Mouse (Mus musculus) cerebellum, adult 2 months (tissue): ENCODE results near the gene Zbed5. TPM values are rescaled to one million over a fixed set of nuclear protein-coding genes. Genes with fewer than 3 reads are reported as not detected.

Experiments
- DNase-seq, 2 experiments: peaks; one replicate each; pipeline ENCODE4 v3.0.0; 2021
- H3K27ac ChIP-seq: fragments of 200-500 bp; 2 replicates; pipeline ENCODE4 v1.5.1; 2012; ENCODE audit warnings: low read length, control low read depth, inconsistent platforms; ENCODE audit not compliant: insufficient read depth
- H3K27me3 ChIP-seq: fragments of 200-500 bp; 2 replicates; pipeline ENCODE4 v1.6.1; 2012; ENCODE audit warnings: inconsistent platforms, mild to moderate bottlenecking, low read length, moderate library complexity; ENCODE audit not compliant: control insufficient read depth, insufficient read depth
- H3K4me1 ChIP-seq: fragments of 200-500 bp; 2 replicates; pipeline ENCODE4 v1.6.1; 2011; ENCODE audit warnings: low read length; ENCODE audit not compliant: control insufficient read depth, insufficient read depth
- H3K4me3 ChIP-seq: fragments of 200-500 bp; replicated peaks from 2 replicates; pipeline ENCODE3; 2011; ENCODE audit warnings: mild to moderate bottlenecking, low read depth, low read length, control low read depth; ENCODE audit not compliant: insufficient read depth
- CTCF ChIP-seq: fragments of 200-500 bp; IDR thresholded peaks from 2 replicates; pipeline ENCODE4 v1.5.1; 2011; ENCODE audit warnings: low read depth, mild to moderate bottlenecking, control low read depth, low read length, moderate library complexity, borderline replicate concordance; ENCODE audit not compliant: insufficient read depth
- POLR2A ChIP-seq: fragments of 200-500 bp; IDR thresholded peaks from 2 replicates; pipeline ENCODE4 v1.6.1; 2011; ENCODE audit warnings: low read length, control low read depth, borderline replicate concordance; ENCODE audit not compliant: insufficient read depth
- WGBS: fragments of 180-500 bp; shearing (Covaris S2); methylation state at CpG from one replicate; pipeline ENCODE4 v1.1.7; 2018; 5-methylcytosine and 5-hydroxymethylcytosine counted together
- polyA plus RNA-seq: library from polyadenylated mRNA; depleted of rRNA; stranded (reverse); fragments of >200 nt; gene quantifications from 2 replicates; pipeline ENCODE4 v1.2.3, GENCODE M21; 2012; rRNA removed

Zbed5 gene
- polyA plus RNA-seq: 3.3 and 3.9 TPM in 2 replicates

GRCm38 (mm10) chr5:129895198-129896088 is at the start of gene Zbed5:
Zbed5 (plus strand) TSS chr5:129895723.
- 3% methylated on average over 44 of the region's 44 CpGs for WGBS
- no peak for TF ChIP-seq POLR2A
- TF ChIP-seq CTCF: no peak
- DNase-seq: peak; percentile 86 to 88
- H3K4me3 ChIP-seq: peak within 1 kb of the TSS; percentile 81
- H3K27me3 ChIP-seq: no peaks in the 10 kb centered on the region
- H3K4me1 ChIP-seq: no peaks in the 10 kb centered on the region
- no peak within 1 kb of the TSS for H3K27ac ChIP-seq

- TF ChIP-seq CTCF (no peak; the same call in 1 of the 2 replicates), POLR2A (peak; percentile 99)
- no peaks in the 10 kb centered on the region for H3K27me3 ChIP-seq
- WGBS: 4% methylated on average over 22 of the region's 22 CpGs
- peak within 1 kb of the TSS; percentile 95 for H3K4me3 ChIP-seq
- peak within 1 kb of the TSS; percentile 55; the same call in 1 of the 2 replicates for H3K27ac ChIP-seq
- DNase-seq: peak; percentile 96 to 97
- no peaks in the 10 kb centered on the region; the same call in 1 of the 2 replicates for H3K4me1 ChIP-seq
Observed at GRCm38 (mm10) chr5:129846752-129847557, 48.6 kb upstream of the Zbed5 start, which contains the start of gene Sumf2. Sumf2 (plus strand) TSS chr5:129846986.

- Histone ChIP-seq H3K4me1 (no peaks in the 10 kb centered on the region; the same call in 1 of the 2 replicates), H3K4me3 (peak overlapping the region; percentile 95), H3K27me3 (no peaks in the 10 kb centered on the region), H3K27ac (no peak overlapping the region)
- WGBS: 25% methylated on average over 8 of the region's 8 CpGs
- no peak for DNase-seq
- no peak for TF ChIP-seq POLR2A
- no peak for TF ChIP-seq CTCF
Observed at GRCm38 (mm10) chr5:129847558-129847820, 48.0 kb upstream of the Zbed5 start.

- no peak for DNase-seq
- H3K27me3 ChIP-seq: no peaks in the 10 kb centered on the region
- no peak overlapping the region for H3K4me3 ChIP-seq
- TF ChIP-seq POLR2A (no peak), CTCF (no peak)
- no peaks in the 10 kb centered on the region for H3K4me1 ChIP-seq
- 39% methylated on average over 5 of the region's 5 CpGs for WGBS
- H3K27ac ChIP-seq: no peak overlapping the region
Observed at GRCm38 (mm10) chr5:129855163-129855562, 40.4 kb upstream of the Zbed5 start.

GRCm38 (mm10) chr5:129856414-129856813 is 39.1 kb upstream of the Zbed5 start:
- no peak for DNase-seq
- no peaks in the 10 kb centered on the region for H3K27me3 ChIP-seq
- H3K27ac ChIP-seq: no peak overlapping the region
- no peak; the same call in 1 of the 2 replicates for TF ChIP-seq CTCF
- no peak for TF ChIP-seq POLR2A
- no peak overlapping the region for H3K4me3 ChIP-seq
- no peaks in the 10 kb centered on the region for H3K4me1 ChIP-seq
- 86% methylated on average over 5 of the region's 5 CpGs for WGBS

- no peaks in the 10 kb centered on the region for H3K27me3 ChIP-seq
- H3K4me1 ChIP-seq: no peaks in the 10 kb centered on the region
- TF ChIP-seq CTCF: no peak
- no peak for DNase-seq
- H3K27ac ChIP-seq: no peak overlapping the region
- H3K4me3 ChIP-seq: no peak overlapping the region
- WGBS: 96% methylated on average over 6 of the region's 6 CpGs
Observed at GRCm38 (mm10) chr5:129862325-129862724, 33.2 kb upstream of the Zbed5 start.

GRCm38 (mm10) chr5:129864467-129864866 is 31.1 kb upstream of the Zbed5 start:
- Histone ChIP-seq H3K27me3 (no peaks in the 10 kb centered on the region), H3K4me1 (no peaks in the 10 kb centered on the region), H3K27ac (no peak overlapping the region), H3K4me3 (no peak overlapping the region)
- peak in 1 of 2 experiments; percentile 42 for DNase-seq
- TF ChIP-seq POLR2A (no peak), CTCF (peak; percentile 23; the same call in 1 of the 2 replicates)
- WGBS: 6% methylated on average over 18 of the region's 18 CpGs
